Mouse (Mus musculus) limb, embryonic 11.5 days (tissue): ENCODE results near the gene Syne1. TPM values are rescaled to one million over a fixed set of nuclear protein-coding genes. Genes with fewer than 3 reads are reported as not detected.

Experiments used
- ATAC-seq: fragments of 200-750 bp; cut with Nextera tagmentation; 2 replicates; pipeline ENCODE4 v1.8.0; 2017; ENCODE audit warnings: low read depth; ENCODE audit not compliant: insufficient number of reproducible peaks, low FRiP score, low TSS enrichment
- DNase-seq: peaks from one replicate; pipeline ENCODE4 v3.0.0-alpha.2; 2015; ENCODE audit warnings: low spot score
- H3K27ac ChIP-seq: fragments of 300-500 bp; sonication (generic); replicated peaks from 2 replicates; pipeline ENCODE4 v1.5.1; 2014; ENCODE audit warnings: low read depth, mild to moderate bottlenecking, low read length
- H3K27me3 ChIP-seq: fragments of 300-500 bp; sonication (generic); 2 replicates; pipeline ENCODE4 v1.6.1; 2014; ENCODE audit warnings: mild to moderate bottlenecking, low read length, mixed read lengths; ENCODE audit not compliant: control insufficient read depth, insufficient read depth
- H3K36me3 ChIP-seq: fragments of 300-500 bp; sonication (generic); 2 replicates; pipeline ENCODE4 v1.6.1; 2014; ENCODE audit warnings: mild to moderate bottlenecking, low read length, moderate library complexity, mixed read lengths; ENCODE audit not compliant: control insufficient read depth, insufficient read depth
- H3K4me1 ChIP-seq: fragments of 300-500 bp; sonication (generic); 2 replicates; pipeline ENCODE4 v1.6.1; 2014; ENCODE audit warnings: low read length, mixed read lengths; ENCODE audit not compliant: control insufficient read depth, insufficient read depth
- H3K4me2 ChIP-seq: fragments of 300-500 bp; sonication (generic); 2 replicates; pipeline ENCODE4 v1.6.1; 2014; ENCODE audit warnings: low read depth, mild to moderate bottlenecking, moderate library complexity; ENCODE audit not compliant: severe bottlenecking
- H3K4me3 ChIP-seq: fragments of 300-500 bp; sonication (generic); 2 replicates; pipeline ENCODE4 v1.5.1; 2014; ENCODE audit warnings: low read depth, low read length
- H3K9ac ChIP-seq: fragments of 300-500 bp; sonication (generic); 2 replicates; pipeline ENCODE4 v1.6.1; 2014; ENCODE audit warnings: mild to moderate bottlenecking, low read length
- H3K9me3 ChIP-seq: fragments of 300-500 bp; sonication (generic); 2 replicates; pipeline ENCODE4 v1.6.1; 2016; ENCODE audit warnings: low read length; ENCODE audit not compliant: control insufficient read depth
- WGBS: fragments of 180-500 bp; shearing (Covaris S2); extraction: QIAGEN DNeasy Blood & Tissue Kit; methylation state at CpG from one replicate; pipeline ENCODE4 v1.1.7; 2014; 5-methylcytosine and 5-hydroxymethylcytosine counted together
- polyA plus RNA-seq: library from polyadenylated mRNA; unstranded; fragments of >200 nt; fragmentation: Nextera tagmentation; extraction: Ambion mirVana; gene quantifications from 2 replicates; pipeline ENCODE4 v1.2.1, GENCODE M21; 2014

The Syne1 gene
- polyA plus RNA-seq, 1 experiment from 2014 or later: 2.8 TPM

GRCm38 (mm10) chr10:5547769-5548168, 3.5 kb downstream of the Syne1 start:
- 0 out of 2 replicates have a peak, but pooled peaks cover 2% of the 10 kb centered on the region for H3K27me3 ChIP-seq
- no peaks in the 10 kb centered on the region for H3K9me3 ChIP-seq
- H3K27ac ChIP-seq: no peak overlapping the region
- H3K4me1 ChIP-seq: no peaks in the 10 kb centered on the region
- DNase-seq (no peak), ATAC-seq (no peak)
- no peak overlapping the region for H3K4me2 ChIP-seq
- no peak overlapping the region for H3K9ac ChIP-seq
- H3K4me3 ChIP-seq: no peak overlapping the region
- H3K36me3 ChIP-seq: no peaks in the 10 kb centered on the region
- 92% methylated on average over 9 of the region's 9 CpGs for WGBS

- H3K27ac ChIP-seq: no peak overlapping the region
- H3K4me1 ChIP-seq: no peaks in the 10 kb centered on the region
- H3K9ac ChIP-seq: no peak overlapping the region
- DNase-seq (no peak), ATAC-seq (no peak)
- H3K27me3 ChIP-seq: 0 out of 2 replicates have a peak, but pooled peaks cover 2% of the 10 kb centered on the region
- 92% methylated on average over 5 of the region's 5 CpGs for WGBS
- no peak overlapping the region for H3K4me2 ChIP-seq
- H3K9me3 ChIP-seq: no peaks in the 10 kb centered on the region
- no peaks in the 10 kb centered on the region for H3K36me3 ChIP-seq
- H3K4me3 ChIP-seq: no peak overlapping the region
Observed at GRCm38 (mm10) chr10:5546428-5546827, 4.9 kb downstream of the Syne1 start.

GRCm38 (mm10) chr10:5528284-5528683, 23.0 kb downstream of the Syne1 start:
- H3K4me3 ChIP-seq: no peak overlapping the region
- H3K27ac ChIP-seq: no peak overlapping the region
- H3K36me3 ChIP-seq: no peaks in the 10 kb centered on the region
- WGBS: 95% methylated on average over 1 of the region's 1 CpGs
- no peak overlapping the region for H3K9ac ChIP-seq
- no peaks in the 10 kb centered on the region for H3K9me3 ChIP-seq
- ATAC-seq (no peak), DNase-seq (no peak)
- H3K4me2 ChIP-seq: no peak overlapping the region
- H3K27me3 ChIP-seq: no peaks in the 10 kb centered on the region
- H3K4me1 ChIP-seq: no peaks in the 10 kb centered on the region

- Histone ChIP-seq H3K4me2 (no peak overlapping the region), H3K27me3 (no peaks in the 10 kb centered on the region), H3K36me3 (no peaks in the 10 kb centered on the region), H3K9ac (no peak overlapping the region), H3K4me1 (no peaks in the 10 kb centered on the region), H3K27ac (no peak overlapping the region), H3K9me3 (no peaks in the 10 kb centered on the region), H3K4me3 (no peak overlapping the region)
- WGBS: 79% methylated on average over 4 of the region's 4 CpGs
- DNase-seq (no peak), ATAC-seq (no peak)
Observed at GRCm38 (mm10) chr10:5527634-5528033, 23.6 kb downstream of the Syne1 start.

- Histone ChIP-seq H3K36me3 (no peaks in the 10 kb centered on the region), H3K27ac (no peak overlapping the region), H3K9me3 (no peaks in the 10 kb centered on the region), H3K4me1 (no peaks in the 10 kb centered on the region), H3K9ac (no peak overlapping the region), H3K4me2 (no peak overlapping the region), H3K4me3 (no peak overlapping the region), H3K27me3 (no peaks in the 10 kb centered on the region)
- ATAC-seq: no peak
- no peak for DNase-seq
- 89% methylated on average over 4 of the region's 4 CpGs for WGBS
Observed at GRCm38 (mm10) chr10:5522904-5523303, 28.4 kb downstream of the Syne1 start.

GRCm38 (mm10) chr10:5522276-5522675, 29.0 kb downstream of the Syne1 start:
- ATAC-seq (no peak), DNase-seq (no peak)
- Histone ChIP-seq H3K9me3 (no peaks in the 10 kb centered on the region), H3K4me2 (no peak overlapping the region), H3K27me3 (no peaks in the 10 kb centered on the region), H3K27ac (no peak overlapping the region), H3K9ac (no peak overlapping the region), H3K4me1 (no peaks in the 10 kb centered on the region), H3K4me3 (no peak overlapping the region), H3K36me3 (no peaks in the 10 kb centered on the region)
- 95% methylated on average over 3 of the region's 3 CpGs for WGBS

- DNase-seq: no peak
- no peak for ATAC-seq
- WGBS: 69% methylated on average over 1 of the region's 1 CpGs
- Histone ChIP-seq H3K27ac (no peak overlapping the region), H3K36me3 (no peaks in the 10 kb centered on the region), H3K4me1 (no peaks in the 10 kb centered on the region), H3K27me3 (no peaks in the 10 kb centered on the region), H3K4me2 (no peak overlapping the region), H3K4me3 (no peak overlapping the region), H3K9me3 (no peaks in the 10 kb centered on the region), H3K9ac (no peak overlapping the region)
Observed at GRCm38 (mm10) chr10:5520695-5521094, 30.6 kb downstream of the Syne1 start.

- no peak overlapping the region for H3K27ac ChIP-seq
- 10% methylated on average over 3 of the region's 3 CpGs for WGBS
- H3K9ac ChIP-seq: no peak overlapping the region
- H3K27me3 ChIP-seq: no peaks in the 10 kb centered on the region
- H3K36me3 ChIP-seq: no peaks in the 10 kb centered on the region
- H3K4me3 ChIP-seq: no peak overlapping the region
- ATAC-seq (no peak), DNase-seq (no peak)
- H3K4me1 ChIP-seq: no peaks in the 10 kb centered on the region
- H3K9me3 ChIP-seq: no peaks in the 10 kb centered on the region
- H3K4me2 ChIP-seq: no peak overlapping the region
Observed at GRCm38 (mm10) chr10:5515330-5515729, 36.0 kb downstream of the Syne1 start.

GRCm38 (mm10) chr10:5514134-5514533, 37.1 kb downstream of the Syne1 start:
- no peak for DNase-seq
- Histone ChIP-seq H3K9ac (no peak overlapping the region), H3K4me1 (no peaks in the 10 kb centered on the region), H3K36me3 (no peaks in the 10 kb centered on the region), H3K4me3 (no peak overlapping the region), H3K9me3 (no peaks in the 10 kb centered on the region), H3K27ac (no peak overlapping the region), H3K27me3 (no peaks in the 10 kb centered on the region), H3K4me2 (no peak overlapping the region)
- 94% methylated on average over 8 of the region's 8 CpGs for WGBS
- no peak for ATAC-seq
